Mouse (Mus musculus): ENCODE results near the gene Rad51b.

The Rad51b gene

DNA sequence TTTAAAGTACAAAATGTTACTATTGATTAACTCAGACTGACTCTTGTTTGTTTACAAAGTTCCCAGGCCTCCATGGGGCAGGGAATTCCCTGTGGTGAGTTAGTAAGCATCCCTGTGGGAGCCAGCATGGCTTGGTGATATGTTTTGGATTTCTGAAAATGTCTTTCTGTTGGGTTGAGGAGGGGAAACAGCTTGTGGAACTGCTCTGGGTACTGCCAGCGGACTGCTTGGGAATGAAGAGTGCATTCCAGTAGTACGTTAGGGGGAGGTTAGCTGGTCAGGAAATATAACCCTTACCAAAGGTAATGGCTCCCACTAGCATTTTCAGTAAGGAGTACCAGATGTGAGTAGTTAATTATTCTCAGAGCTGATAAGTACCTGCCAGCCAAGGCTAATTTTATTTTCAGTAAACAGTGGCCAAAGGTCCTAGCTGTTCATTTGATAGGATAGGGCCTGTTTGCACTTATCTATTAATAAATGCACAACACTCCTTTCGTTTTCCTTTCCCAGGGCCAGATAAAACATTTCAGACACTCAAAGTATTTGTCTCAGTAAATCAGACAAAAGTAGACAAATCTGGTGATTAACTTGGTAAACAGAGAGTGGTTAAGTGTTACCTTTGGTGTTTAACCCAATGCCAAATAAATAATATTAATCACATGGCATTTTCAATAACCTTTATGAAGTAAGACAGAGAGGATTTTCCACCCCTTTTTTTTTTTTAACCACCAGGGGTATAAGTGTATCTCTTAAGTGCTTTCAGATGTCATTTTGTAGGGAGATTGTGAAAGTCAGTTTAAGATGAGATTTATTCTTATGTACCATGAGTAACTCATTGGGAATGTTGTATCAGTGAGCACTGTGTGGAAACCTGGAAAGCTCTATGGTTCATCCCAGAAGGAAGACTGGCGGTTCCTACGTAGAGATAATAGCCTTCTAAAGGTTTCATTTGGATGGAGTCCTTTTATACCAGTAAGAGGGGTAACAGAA is 235.0 kb downstream of the Rad51b start:
- no peak for DNase-seq (ENCODE audit: low spot score in 2 of 2)

- DNase-seq (ENCODE audit: low spot score in 2 of 2): no peak
Observed at GRCm38 (mm10) chr12:79534778-79535177, 237.7 kb downstream of the Rad51b start.

DNA sequence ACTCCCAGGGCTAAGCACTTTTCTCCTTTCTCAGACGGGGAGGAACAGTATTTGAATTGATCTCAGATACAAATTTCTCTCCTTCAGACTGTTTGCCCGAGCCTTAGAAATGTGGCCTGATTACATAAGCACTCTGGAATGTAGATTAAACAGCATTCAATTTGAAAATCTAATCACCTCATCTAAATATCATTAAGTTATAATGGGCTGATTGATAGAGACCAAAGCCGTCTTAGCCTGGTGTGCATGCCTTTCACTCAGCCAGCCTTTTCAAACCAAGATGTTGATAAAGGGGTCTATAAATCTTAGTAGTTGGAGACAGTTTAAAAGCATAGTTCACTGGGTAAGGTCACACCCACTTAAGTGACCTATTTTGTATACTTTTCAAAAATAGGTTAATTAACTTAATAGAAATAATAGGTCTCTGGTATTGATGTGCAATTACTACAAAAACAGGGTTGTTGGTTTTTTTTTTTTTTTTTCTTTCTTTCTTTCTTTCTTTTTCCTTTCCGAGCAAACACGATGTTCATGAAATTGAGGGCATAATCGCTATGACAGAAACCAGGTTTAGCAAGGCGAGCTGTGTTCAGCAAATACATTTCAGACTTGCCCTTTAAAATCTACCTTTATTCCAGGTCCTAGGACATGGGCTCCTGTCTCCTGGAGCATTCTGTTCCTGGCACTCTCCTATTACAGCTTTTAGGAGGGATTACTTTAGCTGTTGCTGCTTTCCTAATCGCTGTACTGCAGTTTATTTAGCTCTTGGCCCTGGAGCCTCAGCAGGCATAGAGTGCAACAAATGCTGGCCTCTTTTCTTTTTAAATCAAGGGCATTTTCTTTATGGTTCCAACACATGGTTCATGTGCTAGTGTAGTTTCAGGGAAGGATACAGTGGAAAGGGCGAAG is 238.7 kb downstream of the Rad51b start:
- no peak for DNase-seq (ENCODE audit: low spot score in 2 of 2)

DNA sequence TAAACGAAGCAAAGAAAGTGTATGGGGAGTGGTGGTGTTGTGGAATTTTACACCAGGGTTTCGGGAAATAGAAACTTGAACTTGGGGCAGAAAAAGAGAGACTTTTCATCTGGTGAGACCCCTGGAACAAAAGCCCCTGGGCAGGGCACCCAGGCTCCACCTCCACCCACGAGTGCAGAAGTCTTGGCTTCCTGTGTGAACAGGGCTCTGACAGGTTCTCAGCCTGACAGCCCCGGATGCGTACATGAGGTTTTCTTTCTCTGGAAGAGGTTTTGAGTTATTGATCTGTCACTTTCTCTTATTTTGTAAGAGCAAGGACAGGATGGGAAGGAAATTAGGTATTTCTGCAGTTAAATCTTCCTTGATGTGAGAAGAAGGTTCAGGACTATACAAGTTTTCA is 243.1 kb downstream of the Rad51b start:
- DNase-seq (ENCODE audit: low spot score in 2 of 2): no peak

DNA sequence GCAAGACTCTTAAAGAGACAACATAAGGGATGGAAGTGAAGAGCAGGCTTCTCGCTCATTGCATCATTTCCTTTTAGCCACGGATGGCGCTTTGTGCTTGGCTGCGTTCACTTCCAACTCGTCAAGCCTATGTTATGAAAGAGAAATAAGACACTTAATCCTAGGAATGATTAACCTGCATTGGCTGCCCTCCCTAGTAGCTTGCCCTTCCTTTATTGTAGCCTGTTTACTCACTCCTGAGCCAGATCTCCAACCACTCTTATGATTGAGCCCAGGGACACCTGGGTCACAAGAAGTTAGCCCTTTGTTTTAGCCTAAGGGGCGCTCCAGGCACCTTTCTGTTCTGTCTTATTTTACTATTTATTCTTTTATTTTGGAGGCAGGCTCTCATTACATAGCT is 244.5 kb downstream of the Rad51b start:
- no peak for DNase-seq (ENCODE audit: low spot score in 2 of 2)

DNA sequence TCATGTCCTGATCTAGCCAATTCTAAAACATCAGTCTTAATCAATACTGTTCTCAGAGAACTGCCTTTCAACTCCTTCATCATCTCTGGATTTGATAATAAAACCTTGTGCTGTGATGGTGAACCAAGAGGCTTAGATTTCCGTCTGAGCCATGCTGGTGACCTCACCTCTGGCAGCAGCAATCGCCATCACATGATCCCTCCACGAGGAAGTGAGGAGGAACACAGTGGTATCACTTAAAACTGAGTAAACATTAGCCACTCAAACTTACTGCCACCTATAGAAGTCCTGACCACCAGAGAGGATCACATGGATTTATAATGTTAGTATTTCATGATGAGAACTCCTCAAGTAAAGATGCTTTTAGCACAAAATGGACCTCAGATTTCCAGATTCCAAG is 248.0 kb downstream of the Rad51b start:
- no peak for DNase-seq (ENCODE audit: low spot score in 2 of 2)

GRCm38 (mm10) chr12:79547556-79547955 is 250.5 kb downstream of the Rad51b start:
- DNase-seq (ENCODE audit: low spot score in 2 of 2): no peak

DNA sequence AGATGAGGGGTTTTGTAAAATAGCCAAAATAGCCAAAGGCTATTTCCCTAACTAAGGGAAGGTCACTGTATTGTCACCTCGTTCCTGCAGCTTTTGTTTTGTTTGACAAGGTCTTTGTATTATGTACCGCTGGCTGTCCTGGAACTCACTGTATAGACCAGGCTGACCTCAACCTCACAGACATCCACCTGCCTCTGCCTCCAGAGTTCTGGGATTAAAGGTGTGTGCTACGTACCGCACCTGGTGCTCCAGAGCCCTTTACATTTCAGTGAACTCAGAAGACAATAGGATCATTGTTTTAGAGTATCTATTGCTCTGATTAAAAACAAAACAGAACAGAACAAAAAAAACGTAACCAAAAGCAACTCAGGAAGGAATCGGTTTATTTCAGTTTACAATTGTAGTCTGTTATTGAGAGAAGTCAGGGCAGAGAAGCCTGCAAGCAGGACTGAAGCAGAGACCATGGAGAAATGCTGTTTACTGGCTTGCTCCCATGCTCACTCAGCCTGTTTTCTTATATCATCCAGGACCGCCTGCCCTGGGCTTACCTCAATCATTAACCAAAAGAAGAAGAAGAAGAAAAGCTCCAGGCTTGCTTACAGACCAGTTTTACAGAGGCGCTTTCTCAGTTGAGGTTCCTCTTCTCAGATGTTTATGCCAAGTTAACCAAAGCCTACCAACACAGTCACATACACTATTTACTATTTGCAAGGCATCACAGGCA is 251.7 kb downstream of the Rad51b start:
- DNase-seq (ENCODE audit: low spot score in 2 of 2): no peak

GRCm38 (mm10) chr12:79550049-79550682 is 253.1 kb downstream of the Rad51b start:
- DNase-seq (ENCODE audit: low spot score in 2 of 2): no peak

- DNase-seq (ENCODE audit: low spot score in 2 of 2): no peak
Observed at GRCm38 (mm10) chr12:79551274-79551673, 254.2 kb downstream of the Rad51b start.

DNA sequence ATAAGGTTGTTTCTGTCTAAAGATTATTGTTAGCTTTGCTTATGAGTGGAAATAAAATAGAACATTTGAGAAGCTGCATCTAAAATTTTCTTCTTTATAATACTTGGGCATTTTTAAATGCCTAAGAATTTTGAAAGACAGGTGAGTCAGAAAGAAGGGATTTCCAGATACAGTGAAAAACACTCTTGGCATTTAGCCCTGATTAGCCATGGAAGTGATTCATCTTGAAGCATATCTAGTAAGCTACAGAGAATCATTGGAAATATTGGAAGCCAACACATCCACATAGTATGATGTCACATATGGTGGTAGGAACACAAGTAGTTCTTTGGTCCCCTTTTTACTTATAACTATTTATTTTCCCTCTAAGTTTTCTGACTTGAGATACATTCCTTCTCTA is 256.0 kb downstream of the Rad51b start:
- no peak for DNase-seq (ENCODE audit: low spot score in 2 of 2)

DNA sequence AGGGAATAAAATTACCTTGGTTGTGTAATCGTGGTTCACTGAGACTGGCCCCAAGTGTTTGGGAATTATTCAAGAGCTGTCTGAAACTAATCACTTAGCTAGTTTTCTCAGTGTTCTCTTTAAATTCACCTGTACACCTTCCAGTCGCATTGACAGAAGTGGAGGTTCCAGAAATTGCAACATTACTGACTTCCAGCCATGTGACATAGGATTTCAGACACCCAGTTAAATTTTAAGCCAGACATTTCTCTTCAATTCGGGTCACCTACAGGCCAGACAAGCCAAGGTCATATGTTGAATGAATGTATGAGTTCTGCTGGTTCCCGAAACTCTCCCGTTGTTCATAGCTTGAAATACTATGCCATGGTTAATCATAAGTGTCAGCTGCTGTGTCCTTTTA is 260.8 kb downstream of the Rad51b start:
- no peak for DNase-seq (ENCODE audit: low spot score in 2 of 2)

DNA sequence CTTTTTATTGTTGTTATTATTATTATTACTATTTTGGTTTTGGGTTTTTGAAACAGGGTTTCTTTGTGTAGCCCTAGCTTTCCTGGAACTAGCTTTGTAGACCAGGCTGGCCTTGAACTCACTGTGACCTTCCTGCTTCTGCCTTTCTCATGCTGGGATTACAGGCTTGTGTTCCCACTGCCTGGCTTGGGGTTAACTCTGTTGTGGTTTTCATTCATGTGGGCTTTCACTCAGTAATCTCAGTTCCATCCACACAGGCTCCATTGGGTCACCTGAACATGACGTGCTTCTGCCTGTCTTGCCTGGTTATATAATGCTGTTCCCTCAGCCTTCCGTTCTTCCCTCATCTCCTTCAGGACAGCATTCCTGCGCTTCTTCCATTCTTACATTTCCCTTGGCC is 261.6 kb downstream of the Rad51b start:
- DNase-seq (ENCODE audit: low spot score in 2 of 2): no peak

DNA sequence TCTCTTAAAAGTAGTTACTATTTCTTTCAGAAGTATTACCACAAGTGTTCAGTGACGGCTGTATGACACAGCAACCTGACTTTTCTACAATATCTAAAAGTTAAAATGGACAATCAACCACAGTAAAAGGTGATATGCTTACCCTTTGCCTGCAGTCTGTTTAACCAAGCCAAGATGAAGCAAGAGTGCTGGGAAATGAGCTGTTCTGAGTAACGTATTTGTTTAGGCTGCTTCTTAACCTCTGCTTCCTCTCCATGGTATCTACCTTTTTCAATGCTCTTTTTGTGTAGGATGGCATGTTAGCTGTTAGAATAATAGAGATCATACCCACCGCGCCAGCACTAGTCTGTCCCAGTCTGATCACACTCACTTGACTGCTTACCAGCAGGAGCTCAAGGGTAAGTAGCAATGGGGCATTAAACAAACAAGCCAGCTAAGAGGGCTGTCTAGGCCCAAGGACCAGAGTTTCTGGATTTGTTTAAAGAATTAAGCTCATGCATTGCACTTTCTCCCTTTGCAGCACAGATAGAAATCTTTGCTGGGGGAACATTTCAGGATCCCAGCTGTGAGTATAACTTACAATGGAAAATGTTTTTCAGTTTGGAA is 262.4 kb downstream of the Rad51b start:
- DNase-seq (ENCODE audit: low spot score in 2 of 2): no peak

GRCm38 (mm10) chr12:79560084-79560699 is 263.1 kb downstream of the Rad51b start:
- DNase-seq (ENCODE audit: low spot score in 2 of 2): no peak

DNA sequence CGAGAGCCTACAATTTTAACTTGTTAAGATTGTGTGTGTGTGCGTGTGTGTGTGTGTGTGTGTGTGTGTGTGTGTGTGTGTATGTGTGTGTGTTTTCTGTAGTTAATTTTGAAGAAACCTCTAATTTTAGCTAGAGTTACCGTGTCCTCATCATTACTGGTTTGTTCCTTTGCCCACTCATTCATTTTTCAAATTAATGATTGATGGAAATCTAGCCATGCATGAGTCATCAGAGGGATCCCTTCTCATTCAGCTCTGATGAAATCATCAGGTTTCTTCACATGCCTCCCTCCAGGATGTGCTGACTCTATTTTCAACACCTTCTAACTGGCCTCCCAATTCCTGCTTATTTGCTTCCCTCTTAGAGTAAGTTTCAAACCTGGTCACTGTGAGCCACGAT is 263.8 kb downstream of the Rad51b start:
- no peak for DNase-seq (ENCODE audit: low spot score in 2 of 2)

- no peak for DNase-seq (ENCODE audit: low spot score in 2 of 2)
Observed at GRCm38 (mm10) chr12:79574159-79575040, 277.3 kb downstream of the Rad51b start.

DNA sequence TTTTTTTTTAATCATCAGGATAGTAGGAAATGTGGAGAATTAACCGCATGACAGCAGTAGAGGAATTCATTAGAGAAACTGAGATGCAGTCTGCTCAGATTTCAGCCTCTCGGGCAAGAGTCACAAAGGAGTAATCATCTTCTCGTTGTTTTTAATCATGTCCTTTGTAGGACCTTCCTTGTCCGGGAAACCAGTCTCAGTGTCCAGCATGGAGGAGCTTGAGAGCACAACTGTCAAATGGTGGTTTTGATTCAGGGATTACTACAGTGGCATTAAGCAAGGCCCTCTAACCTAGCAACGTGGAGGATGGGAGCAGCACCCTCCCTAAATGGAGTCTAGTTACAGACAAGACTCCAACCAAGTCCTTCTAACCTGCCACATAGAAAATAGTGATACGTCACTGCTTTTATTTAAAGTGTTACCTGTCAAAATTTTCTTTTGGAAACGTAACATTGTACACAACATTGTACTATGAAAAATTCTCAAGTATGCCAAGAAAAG is 278.0 kb downstream of the Rad51b start:
- DNase-seq (ENCODE audit: low spot score in 2 of 2): no peak

DNA sequence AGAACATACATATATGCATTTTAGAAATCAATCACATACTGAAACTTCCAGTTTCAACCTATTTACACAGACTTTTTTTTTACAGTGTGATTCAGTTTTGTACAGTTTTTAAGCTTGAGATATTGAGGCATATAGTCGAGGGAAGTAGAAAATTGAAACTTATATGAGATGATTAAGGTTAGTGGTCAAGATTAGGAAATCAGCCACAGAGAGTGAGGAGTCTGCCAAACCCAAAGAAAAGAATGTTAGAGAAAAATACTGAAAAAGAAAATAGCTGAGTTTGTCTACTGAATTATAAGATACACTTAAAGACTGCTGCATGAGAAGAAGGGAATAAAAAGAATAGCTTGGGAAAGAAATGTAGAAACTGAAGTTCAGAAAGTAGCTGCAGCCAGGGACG is 280.4 kb downstream of the Rad51b start:
- DNase-seq (ENCODE audit: low spot score in 2 of 2): no peak

All from spleen, postnatal 14 days (tissue).